Mouse (Mus musculus) thymus, postnatal 0 days (tissue): Measurements from ENCODE around the gene Slc11a2. TPM values are rescaled to one million over a fixed set of nuclear protein-coding genes. Genes with fewer than 3 reads are reported as not detected.
A peak's percentile ranks its signal among the peaks of the same experiment; 100 is the strongest.
"Not testable (repeated sequence)": the region's sequence is repeated elsewhere in the genome, so short reads cannot be mapped to it uniquely, and the experiment has no call there.

ENCODE experiments used
- DNase-seq: peaks from one replicate; pipeline ENCODE4 v3.0.0-alpha.2; 2015; ENCODE audit warnings: low spot score
- polyA plus RNA-seq: library from polyadenylated mRNA; unstranded; fragments of >200 nt; fragmentation: Nextera tagmentation; extraction: Ambion mirVana; gene quantifications from 2 replicates; pipeline ENCODE4 v1.2.1, GENCODE M21; 2015

Slc11a2 gene
- polyA plus RNA-seq, 1 experiment from 2014 or later = 27.3 TPM

DNA sequence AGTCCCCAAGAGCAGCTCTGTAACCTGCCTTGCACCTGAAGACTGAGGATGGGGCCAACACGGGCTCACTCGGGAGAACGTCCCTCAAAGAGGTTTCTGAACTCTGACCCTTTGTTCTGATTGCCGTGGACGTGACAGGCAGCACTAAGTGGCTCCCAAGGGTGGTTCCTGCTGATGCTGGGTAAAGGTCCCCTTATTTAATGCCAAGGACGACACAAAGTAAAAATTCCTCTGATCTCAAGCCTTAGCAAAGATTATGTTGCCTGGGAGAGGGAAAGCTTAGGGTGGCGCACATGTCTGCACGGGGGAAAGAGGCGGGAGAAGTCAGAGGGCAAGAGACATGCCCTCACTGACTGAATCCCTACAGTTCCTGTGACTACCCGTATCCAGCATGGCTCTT is 11.6 kb upstream of the Slc11a2 start:
- no peak for DNase-seq

GRCm38 (mm10) chr15:100436112-100436511 is 11.2 kb upstream of the Slc11a2 start:
- DNase-seq = no peak

DNA sequence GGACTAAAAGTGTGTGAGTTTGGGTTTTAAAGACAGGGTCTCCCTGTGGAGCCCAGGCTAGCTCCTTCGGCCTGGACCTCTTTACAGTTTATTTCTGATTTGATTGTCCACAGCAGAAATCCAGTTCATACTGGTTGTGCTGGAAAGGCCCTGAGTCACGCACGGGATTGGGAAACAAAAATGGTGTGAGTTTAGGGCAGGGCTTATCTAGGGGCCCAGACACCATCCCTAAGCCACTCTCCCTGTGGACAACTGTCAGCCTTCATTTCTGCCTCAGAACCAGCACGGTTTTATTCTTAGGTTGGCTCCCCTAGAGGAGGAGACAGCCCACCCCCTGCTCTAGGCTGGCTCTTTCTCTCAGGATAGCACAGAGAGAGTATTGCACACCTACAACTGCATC is 8.4 kb upstream of the Slc11a2 start:
- DNase-seq = no peak

DNA sequence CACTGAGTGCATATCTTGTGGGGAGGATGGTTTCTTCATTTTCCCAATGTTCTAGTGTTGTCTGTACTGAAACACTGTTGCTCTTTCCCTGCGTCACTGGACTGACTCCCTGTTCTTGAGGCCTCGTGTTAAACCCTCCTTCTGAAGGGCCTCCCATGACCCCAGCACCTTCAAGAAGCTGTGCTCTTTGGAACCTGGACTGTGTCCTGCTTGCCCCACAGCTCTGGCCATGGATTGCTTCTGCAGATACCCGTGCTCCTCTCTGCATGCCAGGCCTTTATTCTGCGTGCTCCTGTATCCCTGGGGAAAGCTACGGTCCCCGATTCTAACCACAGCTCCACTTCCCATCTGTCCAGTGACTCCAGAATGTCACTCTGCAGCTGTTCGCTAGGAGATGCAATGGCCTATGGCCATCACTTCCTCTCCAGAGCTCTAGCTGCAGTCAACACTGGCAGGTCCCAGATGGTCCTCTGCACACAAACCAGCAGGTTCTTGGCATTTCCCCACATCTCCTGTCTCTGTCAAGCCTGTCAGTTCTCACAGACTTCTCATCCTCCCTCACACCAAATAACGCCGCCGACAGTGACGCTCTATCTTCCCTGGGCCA is 5.2 kb upstream of the Slc11a2 start:
- DNase-seq = no peak

GRCm38 (mm10) chr15:100428296-100428905 is 3.5 kb upstream of the Slc11a2 start:
- no peak for DNase-seq

DNA sequence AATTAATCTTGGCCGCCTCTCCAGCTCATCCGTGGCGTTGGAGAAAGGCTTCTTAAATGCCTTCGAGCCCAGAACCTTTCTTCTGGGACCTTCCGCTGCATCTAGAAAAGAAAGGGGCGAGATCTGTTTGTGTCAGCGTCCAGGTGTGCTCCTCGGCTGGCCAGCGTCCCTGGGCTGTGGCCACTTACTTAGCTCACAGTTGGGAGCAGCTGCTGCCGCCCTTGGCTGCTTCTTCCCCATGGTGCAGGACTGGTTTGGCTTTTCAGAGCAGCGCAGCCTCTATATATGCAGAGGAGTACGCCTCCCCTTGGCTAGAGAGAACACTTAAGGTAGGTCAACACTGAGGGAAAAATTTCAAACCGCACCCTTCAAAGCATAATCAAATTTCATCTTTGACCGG is 956 bp downstream of the Slc11a2 start:
- no peak for DNase-seq

DNA sequence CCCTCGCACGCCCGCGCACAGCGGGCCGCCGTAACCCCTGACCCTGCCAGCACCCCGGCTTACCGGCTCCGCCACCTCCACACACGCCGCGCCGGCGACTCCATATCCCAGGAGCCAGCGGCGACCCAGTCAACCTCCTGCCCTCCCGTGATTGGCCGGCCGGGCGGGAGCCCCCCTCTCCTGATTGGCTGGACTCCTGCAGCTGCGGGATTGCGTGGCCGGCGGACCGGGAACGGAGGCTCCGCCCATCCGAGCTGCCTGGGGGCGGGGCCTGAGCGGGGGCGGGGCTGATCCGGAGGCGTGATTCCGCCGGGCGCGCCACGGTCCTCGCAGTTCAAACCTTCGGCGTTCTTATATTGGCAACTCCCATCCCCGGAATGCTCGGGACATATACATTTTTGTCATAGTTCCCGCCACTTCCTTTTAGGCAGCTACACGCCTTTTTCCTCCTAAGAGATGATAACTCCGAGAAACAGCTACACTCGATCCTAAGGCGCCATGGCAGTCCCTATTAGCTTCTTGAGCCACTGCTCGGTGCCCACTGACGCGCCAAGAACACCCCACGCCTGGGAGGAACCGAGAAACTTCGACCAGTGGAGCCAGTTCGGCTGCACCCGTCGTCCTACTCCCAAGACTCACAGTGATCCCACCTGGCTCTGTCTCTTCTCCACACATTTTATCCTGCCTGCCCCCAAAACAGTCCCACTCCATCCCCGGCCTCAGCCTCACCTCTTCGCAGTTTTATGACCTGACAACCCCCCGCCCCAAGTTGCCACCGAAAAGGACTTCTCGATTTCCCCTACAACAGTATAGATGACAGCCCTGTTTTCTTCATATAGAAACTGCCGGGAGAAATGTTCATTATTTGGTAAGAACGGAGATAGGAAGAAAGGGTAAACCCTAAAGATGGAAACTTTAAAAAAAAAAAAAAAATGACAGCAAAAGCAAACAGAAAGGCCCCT is 1.7 kb downstream of the Slc11a2 start:
- DNase-seq = peak; percentile 95

- DNase-seq = peak; percentile 36
Measured at GRCm38 (mm10) chr15:100422476-100422875, 2.4 kb downstream of the Slc11a2 start.

DNA sequence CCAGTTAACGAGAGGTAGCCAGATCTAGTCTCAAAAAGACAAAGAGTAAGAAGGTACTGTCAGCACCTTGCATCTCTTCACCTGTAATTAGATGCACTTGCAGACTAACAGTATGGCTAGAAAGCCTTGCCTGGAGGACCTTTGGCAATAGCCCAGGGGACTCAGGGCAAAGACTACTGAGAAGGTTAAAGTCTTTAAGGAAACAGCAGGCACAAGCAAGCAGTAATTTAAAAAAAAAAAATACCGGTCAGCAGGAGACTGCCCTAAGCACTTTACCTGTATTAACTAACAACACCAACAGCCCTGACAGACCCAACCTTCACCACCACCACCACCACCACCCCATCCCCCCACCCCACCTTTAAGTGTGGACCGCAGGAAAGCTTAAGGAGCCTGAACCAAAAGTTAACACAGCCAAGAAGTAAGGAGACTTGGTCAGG is 3.1 kb downstream of the Slc11a2 start, which contains the start of gene Gm5475:
Gene Gm5475 (plus strand): TSS at position 390 of the 440 bp plus-strand sequence.
- DNase-seq = not testable (repeated sequence)

DNA sequence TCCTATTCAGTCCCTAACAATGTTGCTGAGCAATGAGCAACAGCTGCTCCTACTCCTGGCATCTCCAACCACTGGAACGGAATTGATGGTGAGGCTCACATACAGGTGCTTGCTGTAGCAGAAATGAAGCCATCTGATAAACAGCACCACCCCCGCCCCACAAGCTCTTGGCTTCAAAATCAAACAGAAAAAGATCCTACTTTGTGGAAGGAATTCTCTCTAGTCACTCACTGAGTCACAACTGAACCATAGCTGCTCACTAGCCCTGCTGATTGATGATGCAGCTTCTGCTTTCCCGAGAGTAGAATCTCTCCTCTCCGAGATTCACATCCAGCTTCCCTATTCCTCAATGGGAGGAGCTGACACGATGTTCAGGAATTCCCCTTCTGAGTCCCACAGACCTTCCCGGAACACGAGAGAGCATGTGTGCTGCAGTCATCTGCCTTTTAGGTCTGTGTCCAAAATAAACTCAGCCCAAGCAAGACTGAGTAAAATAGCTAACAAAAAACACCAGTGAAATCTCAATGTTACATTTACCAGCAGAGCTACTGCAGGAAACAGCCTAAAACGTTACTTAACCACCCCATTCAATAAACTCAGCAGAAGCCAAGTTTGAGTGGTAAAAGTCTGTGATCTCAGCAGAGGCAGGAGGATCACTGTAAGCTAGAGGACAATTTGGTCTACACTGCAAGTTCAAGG is 3.7 kb downstream of the Slc11a2 start:
- no peak for DNase-seq

DNA sequence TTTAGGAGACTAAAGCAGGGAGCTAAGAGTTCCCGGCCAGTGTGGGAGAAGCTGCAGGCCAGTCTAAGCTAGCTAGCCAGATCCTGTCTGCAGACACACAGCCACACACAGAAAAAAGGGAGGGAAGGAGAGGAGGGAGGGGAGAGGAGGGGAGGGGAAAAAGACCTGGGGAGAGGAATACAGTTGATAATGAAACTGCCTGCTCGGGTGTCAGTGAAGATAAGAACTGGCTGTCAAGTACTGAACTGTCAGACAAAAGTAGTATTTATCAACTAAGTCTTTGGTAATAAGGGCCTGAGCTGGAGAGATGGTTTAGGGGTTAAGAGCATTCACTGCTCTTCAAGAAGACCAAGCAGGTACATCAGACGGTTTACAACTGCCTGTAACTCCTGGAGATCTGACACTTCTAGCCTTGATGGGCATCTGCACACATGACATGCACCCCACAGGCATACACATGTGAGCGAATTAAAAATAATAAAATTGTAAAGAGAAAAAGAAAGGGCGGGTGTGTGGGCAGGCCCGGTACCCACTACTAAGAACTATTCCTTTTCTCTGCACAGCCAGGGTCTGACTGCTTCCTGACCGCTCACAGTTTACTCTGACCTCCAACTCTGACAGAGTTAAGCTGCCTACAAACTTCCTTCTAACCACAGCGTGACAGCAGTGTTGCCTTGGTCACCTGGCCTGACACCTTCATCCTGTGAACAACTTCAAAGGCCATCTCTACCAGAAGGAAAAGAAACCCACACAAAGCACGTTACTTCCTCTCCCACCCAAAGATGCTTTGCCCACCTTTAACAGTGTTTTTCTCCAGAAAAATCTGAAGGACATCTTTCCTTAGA is 4.7 kb downstream of the Slc11a2 start:
- DNase-seq = peak; percentile 46

DNA sequence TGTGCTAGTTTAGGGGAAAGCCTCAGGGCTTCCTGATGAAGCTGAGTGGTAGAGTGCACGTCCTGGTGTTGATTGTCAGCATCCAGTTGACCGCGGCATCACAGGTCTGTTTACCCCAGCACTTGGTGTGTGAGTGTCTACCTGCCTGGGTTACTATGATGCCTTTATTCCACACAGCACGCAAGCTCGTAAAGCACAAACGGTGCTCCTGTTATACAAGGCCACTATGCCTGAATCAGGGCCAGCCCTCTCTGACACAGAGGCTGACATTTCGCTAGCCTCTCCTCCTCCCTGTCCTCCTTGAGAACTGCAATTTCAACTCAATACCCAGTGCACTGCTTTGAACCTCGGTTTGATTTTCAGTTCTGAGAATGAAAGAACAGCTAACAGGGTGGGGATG is 5.6 kb downstream of the Slc11a2 start:
- DNase-seq = no peak

- DNase-seq = peak; percentile 32
Measured at GRCm38 (mm10) chr15:100417854-100418450, 6.9 kb downstream of the Slc11a2 start.

GRCm38 (mm10) chr15:100415684-100416083 is 9.2 kb downstream of the Slc11a2 start:
- no peak for DNase-seq

DNA sequence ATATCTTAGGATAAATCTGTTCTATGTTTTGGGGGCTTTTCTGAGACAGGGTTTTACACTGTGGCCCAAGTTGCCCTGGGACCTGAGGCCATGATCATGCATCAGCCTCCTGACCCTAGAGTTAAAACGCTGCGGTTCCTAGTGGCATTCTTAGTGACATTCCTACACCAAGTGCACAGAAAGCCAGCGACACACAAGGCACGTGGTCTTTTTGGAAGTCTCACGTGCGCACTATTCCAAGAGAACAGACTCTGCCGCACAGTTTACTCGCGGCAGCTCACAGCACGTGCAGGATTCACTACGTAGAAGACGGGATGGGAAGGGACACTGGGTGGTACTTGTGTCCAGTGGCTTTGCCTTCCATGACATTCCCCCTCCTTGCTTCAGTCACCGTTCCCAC is 9.9 kb downstream of the Slc11a2 start:
- no peak for DNase-seq

DNA sequence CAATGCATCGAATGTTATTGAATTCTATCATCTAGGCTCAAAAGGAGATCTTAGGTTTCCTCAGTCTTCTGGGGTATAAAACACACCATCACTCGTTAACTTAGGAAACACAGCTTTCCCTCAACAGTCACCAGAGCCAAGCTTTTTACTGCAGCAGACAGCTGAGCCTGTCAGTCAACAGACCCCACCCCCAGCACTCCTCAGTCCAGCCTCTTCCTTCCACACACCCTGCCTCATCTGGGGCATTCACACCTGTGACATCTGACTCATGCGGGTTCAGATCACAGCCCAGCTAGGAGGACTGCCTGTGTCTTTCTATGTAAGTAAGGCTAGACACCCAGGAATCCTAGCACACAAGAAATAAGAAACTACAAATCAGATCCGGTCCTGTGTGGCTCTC is 10.9 kb downstream of the Slc11a2 start:
- DNase-seq = peak; percentile 83

- DNase-seq = no peak
Measured at GRCm38 (mm10) chr15:100413306-100413705, 11.6 kb downstream of the Slc11a2 start.

DNA sequence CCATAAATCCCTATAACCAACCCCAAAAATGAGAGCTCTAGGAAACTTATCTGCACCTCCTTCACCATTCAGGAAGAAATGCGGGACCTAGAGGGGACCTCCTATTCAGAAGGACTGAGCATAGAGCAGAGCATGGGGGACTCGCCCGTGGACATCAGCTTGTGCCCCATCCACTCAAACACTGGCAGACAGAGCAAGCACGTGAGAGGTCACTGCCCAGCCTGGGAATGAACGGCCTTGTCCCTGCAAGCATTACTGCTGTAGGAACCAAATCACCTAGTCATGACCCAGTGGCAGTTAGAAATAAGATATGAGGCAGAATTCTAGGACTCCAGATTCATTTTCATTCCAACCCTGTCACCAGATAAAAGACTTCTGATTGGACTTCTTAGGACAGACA is 13.1 kb downstream of the Slc11a2 start:
- DNase-seq = no peak

DNA sequence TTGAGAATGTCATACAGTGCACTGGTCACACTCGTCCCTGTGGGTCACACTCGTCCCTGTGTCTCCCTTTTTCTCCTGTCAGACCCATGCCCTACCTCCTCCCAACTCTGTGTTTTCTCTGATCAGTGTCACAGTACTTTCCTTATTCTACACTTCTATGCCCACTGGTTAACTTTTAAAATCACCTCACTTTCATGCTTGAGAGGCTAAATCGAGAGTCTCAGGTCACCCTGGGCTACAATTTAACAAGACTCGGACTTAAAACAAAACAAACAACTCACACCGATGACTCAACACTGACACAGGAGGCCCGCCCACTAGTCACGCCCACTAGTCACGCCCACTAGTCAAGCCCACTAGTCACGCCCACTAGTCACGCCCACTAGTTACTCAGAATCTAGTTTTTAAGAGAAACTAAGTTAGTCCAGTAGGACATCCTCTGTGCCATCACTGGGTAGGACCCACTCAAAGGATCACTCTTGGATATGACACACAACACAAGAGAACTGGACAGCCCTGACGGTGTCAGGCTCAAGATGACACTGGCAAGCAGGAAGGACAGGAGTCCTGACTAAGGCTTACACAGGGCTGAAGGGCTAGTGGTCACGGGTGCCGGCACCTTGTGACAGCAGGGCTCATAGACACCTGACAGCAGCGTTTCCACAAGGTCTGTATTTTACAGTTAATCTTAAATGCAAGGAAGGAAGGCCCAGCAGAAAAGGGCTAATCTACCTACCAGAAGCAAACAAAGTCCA is 13.8 kb downstream of the Slc11a2 start:
- no peak for DNase-seq
